Mouse (Mus musculus): ENCODE data around the gene Acot6. TPM values are rescaled to one million over a fixed set of nuclear protein-coding genes. Genes with fewer than 3 reads are reported as not detected.

Gene Acot6
- total RNA-seq (2023), result 2.8 TPM

GRCm38 (mm10) chr12:84100604-84101492 is at the start of gene Acot6:
Acot6 (plus strand) TSS chr12:84100654.

GRCm38 (mm10) chr12:84051937-84052474 is 48.4 kb upstream of the Acot6 start, which contains the start of gene Acot3:
Acot3 (plus strand) TSS chr12:84052144.

GRCm38 (mm10) chr12:84068986-84069385 is 31.5 kb upstream of the Acot6 start, which contains the start of gene Acot5:
Acot5 (plus strand) TSS chr12:84069325.

GRCm38 (mm10) chr12:84114153-84114994 is 13.9 kb downstream of the Acot6 start, which contains the start of gene Dnal1:
Dnal1 (plus strand) TSS chr12:84114366.

GRCm38 (mm10) chr12:84147954-84148621 is 47.6 kb downstream of the Acot6 start, which contains the start of gene Pnma1:
Pnma1 (minus strand) TSS chr12:84148489.

Other genes starting within 250 kb of the Acot6 start
- 71.5 TPM for gene Numb, start 178.7 kb upstream of the Acot6 start, total RNA-seq (2023)
- gene Riox1, start 150.0 kb upstream of the Acot6 start, total RNA-seq (2023), result 24.7 TPM
- gene Heatr4, start 115.8 kb upstream of the Acot6 start, total RNA-seq (2023), result not detected
- gene Acot2, start 112.8 kb upstream of the Acot6 start, total RNA-seq (2023), result 57.0 TPM
- gene Acot1, start 91.2 kb upstream of the Acot6 start, total RNA-seq (2023), result 10.5 TPM
- gene Acot4, start 62.3 kb upstream of the Acot6 start, total RNA-seq (2023), result not detected
- gene Gm49366, start 61.7 kb upstream of the Acot6 start, total RNA-seq (2023), result not detected
- gene Acot3, start 48.5 kb upstream of the Acot6 start, total RNA-seq (2023), result not detected
- 0.40 TPM for gene Acot5, start 31.3 kb upstream of the Acot6 start, total RNA-seq (2023)
- 1.2 TPM for gene Dnal1, start 13.7 kb downstream of the Acot6 start, total RNA-seq (2023)
- 9.3 TPM for gene Pnma1, start 47.8 kb downstream of the Acot6 start, total RNA-seq (2023)
- 131 TPM for gene Elmsan1, start 118.2 kb downstream of the Acot6 start, total RNA-seq (2023)
- 18.7 TPM for gene Ptgr2, start 184.6 kb downstream of the Acot6 start, total RNA-seq (2023)
- 76.3 TPM for gene Zfp410, start 216.2 kb downstream of the Acot6 start, total RNA-seq (2023)

Measured in CD8-positive naive resting alpha-beta T cell, adult 57 days (primary cell).